Mouse (Mus musculus) forebrain, postnatal 0 days (tissue): ENCODE data around the gene Col4a1. TPM values are rescaled to one million over a fixed set of nuclear protein-coding genes. Genes with fewer than 3 reads are reported as not detected.

Experiments used
- ATAC-seq: fragments of 200-750 bp; cut with Nextera tagmentation; 2 replicates; pipeline ENCODE4 v1.8.0; 2017; ENCODE audit warnings: mild to moderate bottlenecking, moderate library complexity
- DNase-seq: peaks from one replicate; pipeline ENCODE4 v3.0.0-alpha.2; 2015
- H3K27ac ChIP-seq: fragments of 300-500 bp; sonication (generic); 2 replicates; pipeline ENCODE4 v1.5.1; 2014; ENCODE audit warnings: low read depth, mild to moderate bottlenecking, antibody characterized with exemption, low read length, moderate library complexity, mixed read lengths
- H3K27me3 ChIP-seq: fragments of 300-500 bp; sonication (generic); 2 replicates; pipeline ENCODE4 v1.6.1; 2014; ENCODE audit warnings: mild to moderate bottlenecking, low read length, mixed read lengths; ENCODE audit not compliant: insufficient read depth
- H3K36me3 ChIP-seq: fragments of 300-500 bp; sonication (generic); 2 replicates; pipeline ENCODE4 v1.6.1; 2014; ENCODE audit warnings: mild to moderate bottlenecking, moderate library complexity; ENCODE audit not compliant: insufficient read depth
- H3K4me1 ChIP-seq: fragments of 300-500 bp; sonication (generic); 2 replicates; pipeline ENCODE4 v1.6.1; 2014; ENCODE audit warnings: antibody characterized with exemption; ENCODE audit not compliant: insufficient read depth
- H3K4me2 ChIP-seq: fragments of 300-500 bp; sonication (generic); 2 replicates; pipeline ENCODE4 v1.6.1; 2014; ENCODE audit warnings: low read depth, mild to moderate bottlenecking, moderate library complexity
- H3K4me3 ChIP-seq: fragments of 300-500 bp; sonication (generic); 2 replicates; pipeline ENCODE4 v1.5.1; 2014; ENCODE audit warnings: low read depth, low read length, mixed read lengths
- H3K9ac ChIP-seq: fragments of 300-500 bp; sonication (generic); 2 replicates; pipeline ENCODE4 v1.6.1; 2014; ENCODE audit warnings: mild to moderate bottlenecking
- H3K9me3 ChIP-seq: fragments of 300-500 bp; sonication (generic); 2 replicates; pipeline ENCODE4 v1.6.1; 2016; ENCODE audit warnings: low read length
- CTCF ChIP-seq: sonication (generic); IDR thresholded peaks from 2 replicates; pipeline ENCODE4 v1.5.1; 2016; ENCODE audit warnings: antibody characterized with exemption, control low read depth, low read depth
- WGBS: fragments of 180-500 bp; shearing (Covaris S2); extraction: QIAGEN DNeasy Blood & Tissue Kit; methylation state at CpG from one replicate; pipeline ENCODE4 v1.1.7; 2014; 5-methylcytosine and 5-hydroxymethylcytosine counted together
- polyA plus RNA-seq: library from polyadenylated mRNA; unstranded; fragments of >200 nt; fragmentation: Nextera tagmentation; extraction: Ambion mirVana; gene quantifications from 2 replicates; pipeline ENCODE4 v1.2.1, GENCODE M21; 2015
- total RNA-seq: library from RNA; depleted of rRNA; stranded (reverse); fragments of >200 nt; gene quantifications from 2 replicates; pipeline ENCODE4 v1.2.3, GENCODE M21; 2014

The Col4a1 gene
- total and polyA plus RNA-seq, 2 experiments from 2014 or later, result 45.1 to 217 TPM

DNA sequence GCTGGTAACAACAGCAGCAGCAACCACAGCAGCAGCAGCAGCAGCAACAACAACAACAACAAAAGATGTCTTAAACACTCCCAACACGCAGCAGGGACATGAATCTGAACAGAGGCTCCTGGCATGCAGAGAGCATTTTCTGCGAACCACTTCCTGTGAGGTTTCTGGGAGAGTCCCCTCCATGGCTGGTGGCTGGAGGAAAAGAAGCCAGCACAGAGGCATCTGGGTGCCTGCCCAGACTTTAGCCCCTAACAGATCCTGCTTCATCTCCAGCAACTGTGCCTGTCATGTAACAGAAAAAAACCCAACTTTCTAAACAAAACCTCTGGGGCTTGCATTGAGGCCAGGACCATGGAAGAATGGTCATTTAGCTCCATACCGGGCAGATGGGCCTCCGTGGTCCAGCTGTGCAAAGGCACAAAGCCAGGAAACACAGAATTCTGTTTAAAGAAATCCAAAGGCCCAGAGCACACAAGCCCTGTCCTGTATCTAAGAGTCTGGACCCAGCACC lies 34.5 kb downstream of the Col4a1 start:
- 48% methylated on average over 4 of the region's 4 CpGs for WGBS
- ATAC-seq (peak; percentile 59), DNase-seq (no peak)
- H3K36me3 ChIP-seq, result no peaks in the 10 kb centered on the region
- no peak overlapping the region for H3K9ac ChIP-seq
- TF ChIP-seq CTCF, result no peak
- no peaks in the 10 kb centered on the region for H3K27me3 ChIP-seq
- no peaks in the 10 kb centered on the region for H3K9me3 ChIP-seq
- H3K4me2 ChIP-seq, result no peak overlapping the region
- no peaks in the 10 kb centered on the region for H3K4me1 ChIP-seq
- no peak overlapping the region for H3K4me3 ChIP-seq
- 0 out of 2 replicates have a peak overlapping the region, but pooled peaks have one; percentile 36 for H3K27ac ChIP-seq

DNA sequence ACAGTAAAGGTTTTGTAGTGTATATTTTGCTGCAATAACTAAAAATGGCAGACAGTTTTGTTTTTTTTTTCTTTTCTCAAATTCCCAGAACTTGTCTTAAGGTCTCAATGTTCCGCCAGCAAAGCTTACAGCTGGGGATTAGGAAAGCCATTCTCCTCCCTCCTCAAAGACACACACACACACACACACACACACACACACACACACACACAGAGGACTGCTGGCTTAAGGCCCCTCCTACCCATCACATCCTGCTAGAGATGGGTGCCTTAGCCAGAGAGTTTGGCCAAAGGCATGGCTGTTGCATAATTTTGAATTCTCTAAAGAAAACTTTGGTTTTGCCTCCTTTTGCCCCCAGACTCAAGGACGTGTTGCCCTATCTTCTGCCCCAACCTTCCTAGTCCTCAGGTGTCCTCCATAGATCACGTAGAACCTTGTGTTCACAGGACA lies 35.0 kb downstream of the Col4a1 start:
- no peak overlapping the region for H3K4me3 ChIP-seq

DNA sequence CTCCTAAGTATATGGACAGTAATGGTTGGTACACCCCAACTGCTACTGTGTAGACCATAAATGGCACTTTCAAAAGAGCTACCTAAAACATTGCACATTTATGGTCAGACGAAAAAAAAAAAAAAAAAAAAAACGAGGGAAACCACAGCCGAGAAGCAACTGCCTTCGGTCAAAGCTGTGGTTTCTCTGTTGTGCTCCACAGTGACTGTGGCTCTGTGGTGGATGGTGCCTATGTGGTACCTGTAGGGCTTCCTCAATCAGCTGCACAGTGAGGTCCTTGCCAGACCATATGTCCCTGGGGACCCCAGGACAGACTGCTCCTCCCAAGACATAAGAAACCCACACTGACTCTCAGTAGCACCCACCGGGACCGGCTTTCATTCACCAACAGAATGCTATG lies 36.3 kb downstream of the Col4a1 start:
- H3K9me3 ChIP-seq, result no peaks in the 10 kb centered on the region

More for the DNA sequence above, 35.0 kb downstream of the Col4a1 start:
- 0 out of 2 replicates have a peak overlapping the region, but pooled peaks have one; percentile 36 for H3K27ac ChIP-seq
- H3K27me3 ChIP-seq, result no peaks in the 10 kb centered on the region
- H3K36me3 ChIP-seq, result no peaks in the 10 kb centered on the region
- no peak for DNase-seq
- no peaks in the 10 kb centered on the region for H3K4me1 ChIP-seq
- H3K9ac ChIP-seq, result no peak overlapping the region
- no peak for TF ChIP-seq CTCF
- ATAC-seq, result no peak
- WGBS, result 59% methylated on average over 3 of the region's 3 CpGs
- H3K4me2 ChIP-seq, result no peak overlapping the region
- no peaks in the 10 kb centered on the region for H3K9me3 ChIP-seq

DNA sequence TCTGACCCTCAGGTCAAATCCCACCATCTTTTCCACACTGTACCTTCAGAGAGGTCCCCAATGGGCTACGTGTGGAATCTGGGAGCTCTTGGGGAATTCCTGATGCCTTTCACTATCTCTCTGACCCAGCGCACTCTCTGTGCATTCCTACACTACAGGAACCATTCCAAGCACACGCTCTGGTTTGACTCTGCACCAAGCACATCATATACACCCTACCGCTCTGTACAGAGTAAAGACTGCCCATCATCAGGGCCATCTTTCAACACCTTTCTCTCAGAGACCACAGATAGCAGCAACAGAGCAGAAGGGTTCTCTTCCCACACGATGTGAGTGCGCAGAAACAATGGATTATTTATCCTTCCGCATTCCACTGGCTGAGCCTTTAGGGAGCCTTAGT lies 38.2 kb downstream of the Col4a1 start:
- DNase-seq (no peak), ATAC-seq (no peak)
- WGBS, result 81% methylated on average over 7 of the region's 7 CpGs
- H3K36me3 ChIP-seq, result no peaks in the 10 kb centered on the region
- H3K9me3 ChIP-seq, result no peaks in the 10 kb centered on the region
- no peak overlapping the region for H3K27ac ChIP-seq
- no peak overlapping the region for H3K9ac ChIP-seq
- no peak for TF ChIP-seq CTCF
- H3K4me1 ChIP-seq, result no peaks in the 10 kb centered on the region
- H3K4me3 ChIP-seq, result no peak overlapping the region
- H3K27me3 ChIP-seq, result no peaks in the 10 kb centered on the region
- H3K4me2 ChIP-seq, result no peak overlapping the region

More for the DNA sequence above, 36.3 kb downstream of the Col4a1 start:
- no peak for DNase-seq
- Histone ChIP-seq H3K4me1 (no peaks in the 10 kb centered on the region), H3K4me3 (no peak overlapping the region), H3K27ac (no peak overlapping the region), H3K27me3 (no peaks in the 10 kb centered on the region), H3K4me2 (no peak overlapping the region), H3K9ac (no peak overlapping the region), H3K36me3 (no peaks in the 10 kb centered on the region)
- 82% methylated on average over 6 of the region's 6 CpGs for WGBS
- ATAC-seq, result no peak
- TF ChIP-seq CTCF, result no peak

DNA sequence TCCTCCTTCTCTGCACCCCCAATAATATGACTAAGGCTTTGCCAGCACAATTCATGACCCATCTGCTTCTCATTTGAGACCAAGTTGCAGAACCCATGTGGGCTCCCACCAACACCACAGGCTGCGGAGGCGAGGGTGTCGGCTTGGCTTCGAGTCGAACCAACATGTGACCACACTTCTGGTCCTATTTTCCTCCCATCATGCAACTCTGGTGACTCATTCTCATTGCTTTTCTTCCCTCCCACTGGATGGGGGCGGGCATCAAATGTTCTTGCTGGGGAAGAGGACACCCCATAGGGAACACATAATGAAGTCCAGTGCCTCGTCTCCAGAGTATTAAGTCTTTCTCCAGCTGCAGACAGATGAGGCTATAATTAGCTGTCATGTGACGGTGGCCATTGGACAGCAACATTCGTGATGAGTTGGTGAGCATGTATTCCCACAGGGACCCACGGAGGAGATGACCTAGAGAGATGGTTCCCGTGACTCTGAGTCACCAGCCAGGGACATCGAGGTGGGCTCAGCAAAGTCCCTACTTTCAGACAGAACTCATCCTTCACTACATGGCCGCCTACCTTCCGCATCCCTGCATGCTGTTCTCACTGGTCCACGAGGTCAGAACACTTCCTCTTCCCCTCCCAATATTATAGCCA lies 39.0 kb downstream of the Col4a1 start:
- no peak overlapping the region for H3K9ac ChIP-seq
- peaks cover 6% of the 10 kb centered on the region; the same call in 1 of the 2 replicates for H3K4me1 ChIP-seq
- ATAC-seq (no peak), DNase-seq (no peak)
- H3K27me3 ChIP-seq, result no peaks in the 10 kb centered on the region
- TF ChIP-seq CTCF, result no peak
- H3K36me3 ChIP-seq, result no peaks in the 10 kb centered on the region
- WGBS, result 86% methylated on average over 15 of the region's 15 CpGs
- H3K4me2 ChIP-seq, result no peak overlapping the region
- H3K4me3 ChIP-seq, result no peak overlapping the region
- H3K9me3 ChIP-seq, result no peaks in the 10 kb centered on the region
- H3K27ac ChIP-seq, result no peak overlapping the region

DNA sequence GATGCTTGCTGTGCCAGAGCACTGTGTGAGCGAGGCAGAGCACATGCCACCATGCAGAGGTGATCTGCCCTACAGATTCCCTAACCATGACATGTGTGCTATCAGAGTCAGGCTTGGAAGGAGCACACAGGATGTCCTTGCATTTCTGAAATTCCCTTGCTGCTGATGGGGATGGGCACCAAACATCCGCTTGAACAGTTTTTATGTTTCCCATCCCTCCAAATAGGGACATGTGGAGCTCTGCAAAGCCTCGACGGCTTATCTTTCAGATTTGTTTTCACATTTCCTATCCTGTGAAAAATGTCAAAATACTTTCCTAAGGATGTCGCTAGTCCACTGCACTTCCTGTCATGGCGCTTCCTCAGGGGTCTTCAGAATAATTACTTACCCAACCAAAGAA lies 40.4 kb downstream of the Col4a1 start:
- Histone ChIP-seq H3K4me2 (no peak overlapping the region), H3K36me3 (no peaks in the 10 kb centered on the region), H3K4me1 (peaks cover 6% of the 10 kb centered on the region; the same call in 1 of the 2 replicates), H3K27ac (no peak overlapping the region), H3K9ac (no peak overlapping the region), H3K4me3 (no peak overlapping the region), H3K27me3 (no peaks in the 10 kb centered on the region), H3K9me3 (no peaks in the 10 kb centered on the region)
- no peak for TF ChIP-seq CTCF
- ATAC-seq (no peak), DNase-seq (no peak)
- 88% methylated on average over 6 of the region's 6 CpGs for WGBS

DNA sequence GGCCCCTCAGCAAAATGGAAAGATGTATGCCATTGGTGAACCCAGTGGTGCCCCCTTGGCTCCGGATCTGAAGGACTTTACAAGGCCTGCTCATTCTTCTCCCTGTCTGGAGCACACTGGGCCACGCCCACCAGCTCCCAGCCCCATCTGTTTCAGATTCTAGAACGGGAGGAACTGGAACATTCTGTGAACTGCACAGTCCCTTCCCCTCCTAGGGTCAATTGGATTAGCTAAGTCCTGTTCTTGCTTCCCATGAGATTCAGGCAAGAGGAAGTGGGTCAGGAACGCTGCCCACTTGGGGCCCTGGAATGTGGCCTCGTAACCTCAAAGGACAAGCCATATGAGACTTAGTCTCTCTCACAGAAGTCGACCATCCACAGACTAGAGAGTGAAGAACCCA lies 41.8 kb downstream of the Col4a1 start:
- Histone ChIP-seq H3K27me3 (no peaks in the 10 kb centered on the region), H3K4me1 (peaks cover 6% of the 10 kb centered on the region; the same call in 1 of the 2 replicates), H3K4me2 (no peak overlapping the region), H3K9me3 (no peaks in the 10 kb centered on the region), H3K9ac (no peak overlapping the region), H3K36me3 (no peaks in the 10 kb centered on the region), H3K4me3 (no peak overlapping the region), H3K27ac (no peak overlapping the region)
- DNase-seq (no peak), ATAC-seq (no peak)
- no peak for TF ChIP-seq CTCF
- WGBS, result 82% methylated on average over 6 of the region's 6 CpGs
